Comparison of ENCODE assay signal across 17 mouse cellular contexts in the genomic region with DNA sequence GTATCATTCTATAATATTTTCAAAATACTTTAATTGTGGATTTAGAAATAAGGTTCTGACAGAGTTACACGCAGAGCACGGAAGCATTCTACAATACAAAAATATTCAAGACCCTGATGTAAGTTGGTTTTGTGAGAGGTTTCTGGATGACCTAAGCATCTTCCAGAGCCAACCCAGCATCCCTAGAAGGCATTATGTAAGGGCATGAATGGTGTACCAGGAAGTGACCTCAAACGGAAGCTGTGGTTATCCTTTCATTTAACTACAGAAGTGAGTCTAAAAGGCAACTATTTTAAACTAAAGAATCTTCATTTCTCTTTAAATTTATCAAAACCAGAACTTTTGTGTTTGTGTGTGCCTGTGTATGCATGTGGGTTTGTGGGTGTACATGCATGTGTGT.
"Had no signal": no experiment of that assay in that cellular context is flagged by ENCODE, and none has a peak within 500 bp of the region (broad histone marks: within the 10 kb centered on the region; RNA-seq: fewer than 3 reads in every experiment).

No protein-coding gene starts in this region.

- DNase-seq: liver, postnatal 0 days; lung, adult 2 months; lung, postnatal 10 days; lung, postnatal 4 days; right cerebral cortex, postnatal 14 days; thymus, adult 2 months; thymus, postnatal 25 days; thymus, postnatal 4 days had no signal

- H3K36me3 ChIP-seq: liver, embryonic 15.5 days; lung, embryonic 15.5 days; midbrain, embryonic 13.5 days; midbrain, embryonic 15.5 days; neural tube, embryonic 12.5 days; stomach, embryonic 15.5 days had no signal

- H3K4me1 ChIP-seq: liver, embryonic 15.5 days; lung, embryonic 15.5 days; megakaryocyte, embryonic 14.5 days; midbrain, embryonic 13.5 days; neural tube, embryonic 12.5 days; stomach, embryonic 15.5 days had no signal

- H3K9me3 ChIP-seq: liver, embryonic 15.5 days; lung, embryonic 15.5 days; midbrain, embryonic 13.5 days; midbrain, embryonic 15.5 days; neural tube, embryonic 12.5 days; stomach, embryonic 15.5 days had no signal

- H3K9ac ChIP-seq: liver, embryonic 15.5 days; liver, postnatal 0 days; lung, embryonic 15.5 days; midbrain, embryonic 13.5 days; midbrain, embryonic 15.5 days; neural tube, embryonic 12.5 days; stomach, embryonic 15.5 days had no signal

- H3K4me2 ChIP-seq: liver, embryonic 15.5 days; lung, embryonic 15.5 days; midbrain, embryonic 11.5 days; midbrain, embryonic 13.5 days; midbrain, embryonic 15.5 days; neural tube, embryonic 12.5 days; stomach, embryonic 15.5 days had no signal

- H3K27me3 ChIP-seq: liver, embryonic 15.5 days; lung, embryonic 15.5 days; megakaryocyte, embryonic 14.5 days; midbrain, embryonic 13.5 days; midbrain, embryonic 15.5 days; neural tube, embryonic 12.5 days; stomach, embryonic 15.5 days had no signal

- H3K4me3 ChIP-seq: liver, embryonic 15.5 days; lung, embryonic 15.5 days; megakaryocyte, embryonic 14.5 days; midbrain, embryonic 13.5 days; midbrain, embryonic 15.5 days; neural tube, embryonic 12.5 days; stomach, embryonic 15.5 days had no signal

- H3K27ac ChIP-seq: liver, embryonic 15.5 days; lung, embryonic 15.5 days; midbrain, embryonic 13.5 days; midbrain, embryonic 15.5 days; neural tube, embryonic 12.5 days; stomach, embryonic 15.5 days; stomach, postnatal 0 days had no signal

- ATAC-seq: liver, postnatal 0 days; midbrain, embryonic 13.5 days; midbrain, embryonic 15.5 days had no signal
